Mouse (Mus musculus) brain, adult 2 months (tissue): ENCODE data around the gene Tas2r102.

ENCODE experiments used
- DNase-seq: peaks from one replicate; pipeline ENCODE4 v3.0.0; 2011; ENCODE audit warnings: low read depth, low spot score

Gene Tas2r102

DNA sequence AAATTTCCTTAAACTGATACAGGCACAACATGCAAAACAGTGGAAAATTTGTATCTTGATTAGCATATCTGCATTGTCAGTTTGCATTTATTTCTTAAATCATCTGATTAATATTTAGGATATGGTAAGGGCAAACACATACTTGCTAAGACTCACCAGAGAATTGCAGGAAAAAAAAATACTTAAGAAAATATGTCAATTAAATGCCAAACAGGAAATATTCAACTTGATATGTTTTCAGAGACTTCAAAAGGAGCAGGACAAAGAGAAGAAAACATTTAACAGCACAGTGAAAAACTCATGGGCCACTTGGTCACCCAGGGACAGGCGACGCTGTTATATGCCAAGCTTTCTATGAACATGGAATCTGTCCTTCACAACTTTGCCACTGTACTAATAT, at the start of gene Tas2r102:
Gene Tas2r102, plus strand, starts transcription at position 301 of the 400 bp plus-strand sequence.
- no peak for DNase-seq

DNA sequence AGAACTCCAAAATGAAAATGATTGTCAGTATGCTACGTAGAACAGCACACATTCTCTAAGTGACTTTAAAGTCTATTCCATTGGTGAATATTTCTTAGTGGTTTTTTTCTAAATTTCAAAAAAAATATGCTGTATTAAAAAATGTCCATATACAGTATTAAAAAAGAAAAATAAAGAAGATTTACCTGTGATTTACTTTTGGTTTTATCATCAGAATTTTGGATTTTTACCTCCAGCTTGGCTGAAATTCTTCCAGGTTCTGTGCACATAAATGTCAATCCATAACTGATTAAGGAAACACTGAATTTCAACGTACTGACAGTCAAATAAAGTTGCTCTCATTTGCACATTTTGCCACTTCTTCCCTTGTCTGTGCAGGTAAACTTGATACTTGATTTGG, 24.0 kb upstream of the Tas2r102 start, which contains the start of gene Tas2r115:
Gene Tas2r115, minus strand, starts transcription at position 101 of the 400 bp plus-strand sequence.
- no peak for DNase-seq

DNA sequence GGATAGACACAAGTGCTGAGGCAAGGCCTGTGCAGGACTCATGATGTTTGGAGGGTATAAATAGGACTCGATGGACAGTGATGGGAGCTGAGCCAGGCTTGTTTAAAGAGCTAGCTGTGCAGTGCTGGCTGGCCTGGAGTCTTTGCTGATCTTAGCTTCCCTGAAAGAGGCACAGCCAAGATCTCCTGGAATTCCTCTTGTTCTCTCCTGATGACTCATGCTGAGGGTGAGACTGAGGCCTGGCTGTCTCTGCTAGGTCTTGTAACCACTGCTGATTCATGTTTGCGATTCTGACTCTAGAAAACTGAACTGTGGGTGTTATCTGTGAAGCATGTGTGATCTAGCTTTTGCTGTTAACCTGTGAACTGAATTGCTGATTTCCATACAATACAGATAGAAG, 11.7 kb upstream of the Tas2r102 start:
- DNase-seq, result peak; percentile 59

DNA sequence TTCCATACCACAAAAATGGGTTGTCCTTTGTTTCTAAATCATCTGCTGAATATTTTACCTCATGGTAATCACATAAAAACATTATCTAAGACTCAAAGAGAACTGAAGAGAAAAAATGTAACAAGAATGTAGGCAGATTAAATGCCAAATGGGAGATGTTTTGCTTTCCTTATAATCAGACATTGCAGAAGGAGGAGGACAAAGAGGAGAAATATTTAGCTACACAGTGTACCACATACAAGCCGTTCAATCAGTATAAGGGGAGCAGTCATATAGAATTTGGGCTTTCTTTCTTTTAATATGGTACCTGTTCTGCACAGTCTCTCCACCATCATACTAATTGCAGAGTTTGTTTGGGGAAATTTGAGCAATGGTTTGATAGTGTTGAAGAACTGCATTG, 7.5 kb upstream of the Tas2r102 start, which contains the start of gene Tas2r124:
Gene Tas2r124, plus strand, starts transcription at position 301 of the 400 bp plus-strand sequence.
- no peak for DNase-seq

GRCm38 (mm10) chr6:132778062-132778461, 16.1 kb downstream of the Tas2r102 start, which contains the start of gene Tas2r136:
Gene Tas2r136, minus strand, starts transcription at chr6:132778162.
- no peak for DNase-seq

- no peak for DNase-seq
Measured at GRCm38 (mm10) chr6:132795393-132795792, 33.5 kb downstream of the Tas2r102 start.

DNA sequence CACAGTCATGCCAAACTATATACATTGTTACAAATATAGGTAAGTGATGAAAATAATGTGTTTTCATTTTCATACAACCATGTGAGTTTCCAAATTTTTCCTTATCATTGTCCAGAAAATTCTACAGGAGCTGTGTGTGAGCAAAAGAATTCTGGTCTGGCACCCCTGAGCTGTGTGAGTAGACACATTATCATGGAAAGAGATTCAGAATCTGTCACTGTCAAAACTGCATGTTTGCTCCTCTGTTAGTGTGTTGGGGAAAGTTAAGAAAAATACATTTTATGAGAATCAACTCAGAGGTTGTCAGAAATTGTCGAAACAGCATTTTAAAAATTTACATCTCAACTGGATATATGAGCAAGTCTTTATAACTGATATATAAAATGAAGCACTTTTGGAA, 40.6 kb downstream of the Tas2r102 start, which contains the start of gene Tas2r117:
Gene Tas2r117, plus strand, starts transcription at position 301 of the 400 bp plus-strand sequence.
- DNase-seq, result no peak
